ENCODE assay signal across 22 mouse cellular contexts in genomic region chrX:96148217-96148616, GRCm38 (mm10).
"Had no signal": no experiment of that assay in that cellular context is flagged by ENCODE, and none has a peak within 500 bp of the region (broad histone marks: within the 10 kb centered on the region; RNA-seq: fewer than 3 reads in every experiment).

No protein-coding gene starts in this region.

- H3K27ac ChIP-seq: kidney, postnatal 0 days; layer of hippocampus, adult 2 months; limb, embryonic 10.5 days; limb, embryonic 13.5 days; liver, embryonic 12.5 days; liver, embryonic 15.5 days; lung, embryonic 15.5 days; midbrain, embryonic 12.5 days; midbrain, embryonic 15.5 days; neural tube, embryonic 13.5 days had no signal

- H3K4me1 ChIP-seq: limb, embryonic 10.5 days; limb, embryonic 13.5 days; lung, embryonic 15.5 days; midbrain, embryonic 12.5 days; midbrain, embryonic 15.5 days; neural tube, embryonic 13.5 days had no signal

- H3K9me3 ChIP-seq: limb, embryonic 10.5 days; limb, embryonic 13.5 days; liver, embryonic 12.5 days; liver, embryonic 15.5 days; lung, embryonic 15.5 days; midbrain, embryonic 12.5 days; midbrain, embryonic 15.5 days; neural tube, embryonic 13.5 days had no signal

- DNase-seq: kidney, adult 9 months; kidney, postnatal 25 days; layer of hippocampus, adult 9-11 months; liver; lung, adult 18-20 months; lung, postnatal 10 days; lung, postnatal 36 days; retina, postnatal 1 day; right cerebral cortex, postnatal 25 days; thymus, adult 18-20 months; thymus, postnatal 36 days had no signal

- H3K4me3 ChIP-seq: layer of hippocampus, adult 2 months; limb, embryonic 10.5 days; limb, embryonic 13.5 days; liver, embryonic 12.5 days; liver, embryonic 15.5 days; lung, embryonic 15.5 days; midbrain, embryonic 12.5 days; midbrain, embryonic 15.5 days; myocyte; neural tube, embryonic 13.5 days had no signal

- H3K27me3 ChIP-seq: limb, embryonic 13.5 days; liver, embryonic 12.5 days; liver, embryonic 15.5 days; lung, embryonic 15.5 days; midbrain, embryonic 12.5 days; midbrain, embryonic 15.5 days; neural tube, embryonic 13.5 days had no signal

- H3K4me2 ChIP-seq: limb, embryonic 13.5 days; liver, embryonic 12.5 days; liver, embryonic 15.5 days; lung, embryonic 15.5 days; midbrain, embryonic 12.5 days; midbrain, embryonic 15.5 days; neural tube, embryonic 13.5 days had no signal

- ATAC-seq: liver, embryonic 12.5 days; midbrain, embryonic 15.5 days had no signal

- H3K36me3 ChIP-seq: lung, embryonic 15.5 days; midbrain, embryonic 12.5 days; midbrain, embryonic 15.5 days; neural tube, embryonic 13.5 days had no signal

- H3K9ac ChIP-seq: limb, embryonic 13.5 days; liver, embryonic 12.5 days; liver, embryonic 15.5 days; lung, embryonic 15.5 days; midbrain, embryonic 12.5 days; midbrain, embryonic 15.5 days; neural tube, embryonic 13.5 days had no signal
